Mouse (Mus musculus): Measurements from ENCODE around the gene Aox4. TPM values are rescaled to one million over a fixed set of nuclear protein-coding genes. Genes with fewer than 3 reads are reported as not detected.

Gene Aox4
- polyA plus RNA-seq, 1 experiment from 2014 or later: 0.30 TPM

GRCm38 (mm10) chr1:58296821-58297220 lies 86.6 kb downstream of the Aox4 start:
- Histone ChIP-seq H3K9ac (replicated peaks; ENCODE audit: low read depth, low read length) (no peak overlapping the region), H3K27ac (ENCODE audit: low read length) (no peak overlapping the region), H3K4me1 (ENCODE audit: control insufficient read depth, insufficient read depth, low read length) (0 out of 2 replicates have a peak, but pooled peaks cover 10% of the 10 kb centered on the region), H3K4me3 (ENCODE audit: low read depth, low read length) (no peak overlapping the region), H3K9me3 (ENCODE audit: control insufficient read depth, low read depth, low read length) (no peaks in the 10 kb centered on the region), H3K4me2 (replicated peaks; ENCODE audit: low read depth, low read length) (no peak overlapping the region), H3K36me3 (ENCODE audit: control insufficient read depth, insufficient read depth, low read length) (no peaks in the 10 kb centered on the region), H3K27me3 (ENCODE audit: control insufficient read depth, insufficient read depth, low read length) (no peaks in the 10 kb centered on the region)
- WGBS: 55% methylated on average over 4 of the region's 4 CpGs
- no peak for ATAC-seq (ENCODE audit: insufficient number of reproducible peaks, insufficient read depth, low FRiP score, low read depth)

- no peak for ATAC-seq (ENCODE audit: insufficient number of reproducible peaks, insufficient read depth, low FRiP score, low read depth)
- no peak overlapping the region for H3K4me2 ChIP-seq (replicated peaks; ENCODE audit: low read depth, low read length)
- H3K4me3 ChIP-seq (ENCODE audit: low read depth, low read length): no peak overlapping the region
- peaks cover 2% of the 10 kb centered on the region; the same call in 1 of the 2 replicates for H3K4me1 ChIP-seq (ENCODE audit: control insufficient read depth, insufficient read depth, low read length)
- no peaks in the 10 kb centered on the region for H3K9me3 ChIP-seq (ENCODE audit: control insufficient read depth, low read depth, low read length)
- H3K27me3 ChIP-seq (ENCODE audit: control insufficient read depth, insufficient read depth, low read length): no peaks in the 10 kb centered on the region
- H3K36me3 ChIP-seq (ENCODE audit: control insufficient read depth, insufficient read depth, low read length): no peaks in the 10 kb centered on the region
- no peak overlapping the region for H3K9ac ChIP-seq (replicated peaks; ENCODE audit: low read depth, low read length)
- H3K27ac ChIP-seq (ENCODE audit: low read length): no peak overlapping the region
- 77% methylated on average over 6 of the region's 6 CpGs for WGBS
These were observed 88.2 kb downstream of the Aox4 start for GRCm38 (mm10) chr1:58298347-58298746.

- no peak overlapping the region for H3K4me3 ChIP-seq (ENCODE audit: low read depth, low read length)
- no peaks in the 10 kb centered on the region for H3K9me3 ChIP-seq (ENCODE audit: control insufficient read depth, low read depth, low read length)
- H3K9ac ChIP-seq (replicated peaks; ENCODE audit: low read depth, low read length): no peak overlapping the region
- H3K4me2 ChIP-seq (replicated peaks; ENCODE audit: low read depth, low read length): no peak overlapping the region
- 88% methylated on average over 7 of the region's 7 CpGs for WGBS
- H3K4me1 ChIP-seq (ENCODE audit: control insufficient read depth, insufficient read depth, low read length): peaks cover 14% of the 10 kb centered on the region; the same call in 1 of the 2 replicates
- no peaks in the 10 kb centered on the region for H3K36me3 ChIP-seq (ENCODE audit: control insufficient read depth, insufficient read depth, low read length)
- ATAC-seq (ENCODE audit: insufficient number of reproducible peaks, insufficient read depth, low FRiP score, low read depth): no peak
- H3K27me3 ChIP-seq (ENCODE audit: control insufficient read depth, insufficient read depth, low read length): no peaks in the 10 kb centered on the region
- no peak overlapping the region for H3K27ac ChIP-seq (ENCODE audit: low read length)
These were observed 90.9 kb downstream of the Aox4 start for GRCm38 (mm10) chr1:58301073-58301472.

GRCm38 (mm10) chr1:58302015-58302414 lies 91.8 kb downstream of the Aox4 start:
- no peak for ATAC-seq (ENCODE audit: insufficient number of reproducible peaks, insufficient read depth, low FRiP score, low read depth)
- Histone ChIP-seq H3K4me3 (ENCODE audit: low read depth, low read length) (no peak overlapping the region), H3K9ac (replicated peaks; ENCODE audit: low read depth, low read length) (no peak overlapping the region), H3K4me1 (ENCODE audit: control insufficient read depth, insufficient read depth, low read length) (peaks cover 14% of the 10 kb centered on the region; the same call in 1 of the 2 replicates), H3K4me2 (replicated peaks; ENCODE audit: low read depth, low read length) (no peak overlapping the region), H3K9me3 (ENCODE audit: control insufficient read depth, low read depth, low read length) (no peaks in the 10 kb centered on the region), H3K27ac (ENCODE audit: low read length) (no peak overlapping the region), H3K27me3 (ENCODE audit: control insufficient read depth, insufficient read depth, low read length) (no peaks in the 10 kb centered on the region), H3K36me3 (ENCODE audit: control insufficient read depth, insufficient read depth, low read length) (no peaks in the 10 kb centered on the region)
- WGBS: 81% methylated on average over 6 of the region's 6 CpGs

GRCm38 (mm10) chr1:58303009-58303408 lies 92.8 kb downstream of the Aox4 start:
- 87% methylated on average over 6 of the region's 6 CpGs for WGBS
- Histone ChIP-seq H3K9me3 (ENCODE audit: control insufficient read depth, low read depth, low read length) (no peaks in the 10 kb centered on the region), H3K9ac (replicated peaks; ENCODE audit: low read depth, low read length) (no peak overlapping the region), H3K27ac (ENCODE audit: low read length) (peak overlapping the region; percentile 48; the same call in 1 of the 2 replicates), H3K4me1 (ENCODE audit: control insufficient read depth, insufficient read depth, low read length) (peaks cover 14% of the 10 kb centered on the region; the same call in 1 of the 2 replicates), H3K36me3 (ENCODE audit: control insufficient read depth, insufficient read depth, low read length) (no peaks in the 10 kb centered on the region), H3K4me2 (replicated peaks; ENCODE audit: low read depth, low read length) (no peak overlapping the region), H3K27me3 (ENCODE audit: control insufficient read depth, insufficient read depth, low read length) (no peaks in the 10 kb centered on the region), H3K4me3 (ENCODE audit: low read depth, low read length) (no peak overlapping the region)
- no peak for ATAC-seq (ENCODE audit: insufficient number of reproducible peaks, insufficient read depth, low FRiP score, low read depth)

- H3K27ac ChIP-seq (ENCODE audit: low read length): peak overlapping the region; percentile 71
- WGBS: 49% methylated on average over 4 of the region's 4 CpGs
- peaks cover 14% of the 10 kb centered on the region; the same call in 1 of the 2 replicates for H3K4me1 ChIP-seq (ENCODE audit: control insufficient read depth, insufficient read depth, low read length)
- H3K4me2 ChIP-seq (replicated peaks; ENCODE audit: low read depth, low read length): no peak overlapping the region
- no peak overlapping the region for H3K9ac ChIP-seq (replicated peaks; ENCODE audit: low read depth, low read length)
- no peaks in the 10 kb centered on the region for H3K36me3 ChIP-seq (ENCODE audit: control insufficient read depth, insufficient read depth, low read length)
- no peaks in the 10 kb centered on the region for H3K9me3 ChIP-seq (ENCODE audit: control insufficient read depth, low read depth, low read length)
- no peaks in the 10 kb centered on the region for H3K27me3 ChIP-seq (ENCODE audit: control insufficient read depth, insufficient read depth, low read length)
- peak; percentile 70; the same call in 1 of the 2 replicates for ATAC-seq (ENCODE audit: insufficient number of reproducible peaks, insufficient read depth, low FRiP score, low read depth)
- no peak overlapping the region for H3K4me3 ChIP-seq (ENCODE audit: low read depth, low read length)
These were observed 93.5 kb downstream of the Aox4 start for GRCm38 (mm10) chr1:58303726-58304125.

GRCm38 (mm10) chr1:58304296-58304695 lies 94.1 kb downstream of the Aox4 start:
- Histone ChIP-seq H3K4me1 (ENCODE audit: control insufficient read depth, insufficient read depth, low read length) (peaks cover 14% of the 10 kb centered on the region; the same call in 1 of the 2 replicates), H3K4me2 (replicated peaks; ENCODE audit: low read depth, low read length) (no peak overlapping the region), H3K27me3 (ENCODE audit: control insufficient read depth, insufficient read depth, low read length) (no peaks in the 10 kb centered on the region), H3K36me3 (ENCODE audit: control insufficient read depth, insufficient read depth, low read length) (no peaks in the 10 kb centered on the region), H3K9me3 (ENCODE audit: control insufficient read depth, low read depth, low read length) (no peaks in the 10 kb centered on the region), H3K4me3 (ENCODE audit: low read depth, low read length) (no peak overlapping the region), H3K27ac (ENCODE audit: low read length) (peak overlapping the region; percentile 71), H3K9ac (replicated peaks; ENCODE audit: low read depth, low read length) (no peak overlapping the region)
- 43% methylated on average over 12 of the region's 12 CpGs for WGBS
- peak; percentile 11; the same call in 1 of the 2 replicates for ATAC-seq (ENCODE audit: insufficient number of reproducible peaks, insufficient read depth, low FRiP score, low read depth)

- Histone ChIP-seq H3K9ac (replicated peaks; ENCODE audit: low read depth, low read length) (no peak overlapping the region), H3K4me3 (ENCODE audit: low read depth, low read length) (no peak overlapping the region), H3K4me2 (replicated peaks; ENCODE audit: low read depth, low read length) (no peak overlapping the region), H3K27me3 (ENCODE audit: control insufficient read depth, insufficient read depth, low read length) (no peaks in the 10 kb centered on the region), H3K9me3 (ENCODE audit: control insufficient read depth, low read depth, low read length) (no peaks in the 10 kb centered on the region), H3K36me3 (ENCODE audit: control insufficient read depth, insufficient read depth, low read length) (no peaks in the 10 kb centered on the region), H3K27ac (ENCODE audit: low read length) (no peak overlapping the region; the same call in 1 of the 2 replicates), H3K4me1 (ENCODE audit: control insufficient read depth, insufficient read depth, low read length) (peaks cover 14% of the 10 kb centered on the region; the same call in 1 of the 2 replicates)
- no peak for ATAC-seq (ENCODE audit: insufficient number of reproducible peaks, insufficient read depth, low FRiP score, low read depth)
- WGBS: 63% methylated on average over 8 of the region's 8 CpGs
These were observed 97.0 kb downstream of the Aox4 start for GRCm38 (mm10) chr1:58307181-58307580.

GRCm38 (mm10) chr1:58308594-58308993 lies 98.4 kb downstream of the Aox4 start:
- H3K4me2 ChIP-seq (replicated peaks; ENCODE audit: low read depth, low read length): no peak overlapping the region
- no peaks in the 10 kb centered on the region for H3K36me3 ChIP-seq (ENCODE audit: control insufficient read depth, insufficient read depth, low read length)
- H3K27me3 ChIP-seq (ENCODE audit: control insufficient read depth, insufficient read depth, low read length): no peaks in the 10 kb centered on the region
- 90% methylated on average over 8 of the region's 8 CpGs for WGBS
- H3K9ac ChIP-seq (replicated peaks; ENCODE audit: low read depth, low read length): no peak overlapping the region
- H3K27ac ChIP-seq (ENCODE audit: low read length): no peak overlapping the region
- no peak for ATAC-seq (ENCODE audit: insufficient number of reproducible peaks, insufficient read depth, low FRiP score, low read depth)
- H3K4me1 ChIP-seq (ENCODE audit: control insufficient read depth, insufficient read depth, low read length): peaks cover 9% of the 10 kb centered on the region; the same call in 1 of the 2 replicates
- H3K9me3 ChIP-seq (ENCODE audit: control insufficient read depth, low read depth, low read length): no peaks in the 10 kb centered on the region
- H3K4me3 ChIP-seq (ENCODE audit: low read depth, low read length): no peak overlapping the region
